Mouse (Mus musculus): ENCODE data around the gene Ces2g. TPM values are rescaled to one million over a fixed set of nuclear protein-coding genes. Genes with fewer than 3 reads are reported as not detected.

Gene Ces2g
- polyA plus RNA-seq (2015; fragmentation: Nextera tagmentation; extraction: Ambion mirVana), result 2.5 and 3.0 TPM in 2 replicates

DNA sequence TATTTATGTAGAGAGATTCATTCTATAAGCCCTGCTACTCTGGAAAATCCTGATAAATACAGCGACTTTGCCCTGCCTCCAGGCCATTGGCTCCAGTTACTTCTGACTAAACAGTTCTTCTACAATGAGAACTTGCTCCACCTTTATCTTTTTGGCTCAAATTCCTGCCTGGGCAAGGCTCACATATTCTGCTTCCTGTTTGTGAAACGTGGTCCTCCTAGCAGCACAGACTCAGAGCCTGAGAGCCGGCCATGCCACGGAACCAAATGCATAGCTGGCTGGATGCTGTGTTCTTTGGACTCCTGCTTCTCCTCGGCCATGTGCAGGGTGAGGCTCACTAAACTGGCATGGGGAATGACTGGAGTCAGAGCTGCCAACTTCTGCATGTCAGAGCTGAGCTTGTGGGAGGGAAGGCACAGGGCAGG is at the start of gene Ces2g:
TSS of gene Ces2g (plus strand) at position 182 of the 425 bp plus-strand sequence.
- WGBS, result 48% methylated on average over 5 of the region's 5 CpGs
- Histone ChIP-seq H3K27ac (ENCODE audit: low read length) (no peak within 1 kb of the TSS), H3K4me3 (ENCODE audit: low read length) (no peak within 1 kb of the TSS), H3K9ac (ENCODE audit: low read length) (no peak within 1 kb of the TSS), H3K27me3 (ENCODE audit: control insufficient read depth, insufficient read depth, low read length) (no peaks in the 10 kb centered on the region), H3K4me2 (ENCODE audit: low read depth, low read length) (no peak within 1 kb of the TSS), H3K36me3 (ENCODE audit: control insufficient read depth, insufficient read depth) (no peaks in the 10 kb centered on the region), H3K4me1 (ENCODE audit: control insufficient read depth, insufficient read depth, low read length) (no peaks in the 10 kb centered on the region), H3K9me3 (replicated peaks; ENCODE audit: control insufficient read depth, low read length) (no peaks in the 10 kb centered on the region)
- peak; percentile 49 for ATAC-seq (replicated peaks; ENCODE audit: extremely low read depth, insufficient read depth, low FRiP score)

DNA sequence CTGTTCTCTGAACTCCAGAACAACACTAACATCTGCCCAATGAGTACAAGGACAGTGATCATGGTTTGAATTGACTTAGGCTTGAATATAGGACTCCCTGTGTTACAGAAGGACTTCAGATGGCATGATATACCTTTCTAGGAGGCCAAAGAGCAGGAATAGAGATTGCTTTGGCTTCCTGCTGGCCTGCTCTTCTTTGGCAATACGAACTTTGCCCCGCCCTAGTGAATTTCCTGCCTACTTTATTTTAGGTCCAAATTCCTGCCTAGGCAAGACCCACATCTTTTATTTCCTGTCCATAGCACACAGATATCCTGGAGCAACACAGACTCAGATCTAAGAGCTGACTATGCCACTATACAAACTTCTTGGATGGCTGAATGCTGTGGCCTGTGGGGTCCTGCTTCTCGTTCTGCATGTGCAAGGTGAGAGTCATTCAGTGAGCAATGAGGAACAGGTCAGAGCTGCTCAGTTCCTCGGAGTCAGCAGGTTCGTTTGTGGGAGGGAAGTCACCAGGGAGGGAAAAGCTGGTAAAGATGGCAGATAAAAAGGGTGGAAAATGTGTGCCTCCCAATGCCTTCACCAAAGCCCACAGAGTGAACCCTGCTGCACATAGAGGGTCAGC is 35.4 kb upstream of the Ces2g start, which contains the start of gene Ces2e:
TSS of gene Ces2e (plus strand) at position 289 of the 625 bp plus-strand sequence.
- H3K4me2 ChIP-seq (ENCODE audit: low read depth, low read length), result no peak within 1 kb of the TSS
- WGBS, result 61% methylated on average over 5 of the region's 5 CpGs
- no peaks in the 10 kb centered on the region for H3K9me3 ChIP-seq (replicated peaks; ENCODE audit: control insufficient read depth, low read length)
- no peak within 1 kb of the TSS for H3K4me3 ChIP-seq (ENCODE audit: low read length)
- no peak within 1 kb of the TSS for H3K27ac ChIP-seq (ENCODE audit: low read length)
- no peaks in the 10 kb centered on the region for H3K27me3 ChIP-seq (ENCODE audit: control insufficient read depth, insufficient read depth, low read length)
- H3K4me1 ChIP-seq (ENCODE audit: control insufficient read depth, insufficient read depth, low read length), result no peaks in the 10 kb centered on the region
- no peak within 1 kb of the TSS for H3K9ac ChIP-seq (ENCODE audit: low read length)
- no peaks in the 10 kb centered on the region for H3K36me3 ChIP-seq (ENCODE audit: control insufficient read depth, insufficient read depth)
- no peak for ATAC-seq (replicated peaks; ENCODE audit: extremely low read depth, insufficient read depth, low FRiP score)

DNA sequence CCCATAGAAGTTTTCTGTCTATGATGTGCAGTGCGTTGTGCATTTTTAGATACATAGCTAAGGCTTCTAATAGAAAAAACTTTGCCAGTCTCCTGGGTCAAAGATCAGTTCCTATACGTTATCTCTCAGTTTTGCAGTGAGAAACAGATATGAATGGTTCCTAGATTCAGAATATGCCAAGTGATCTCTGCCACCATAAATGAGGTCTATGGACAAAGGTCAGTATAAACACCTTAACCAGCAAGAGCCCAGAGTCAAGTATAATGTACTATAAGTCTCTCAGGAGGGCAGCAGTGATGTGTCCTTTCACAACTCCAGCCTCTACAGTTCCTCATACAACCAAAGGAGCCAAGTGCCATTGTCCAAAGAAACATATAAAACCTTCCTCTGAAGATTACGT is 34.2 kb upstream of the Ces2g start:
- no peaks in the 10 kb centered on the region for H3K36me3 ChIP-seq (ENCODE audit: control insufficient read depth, insufficient read depth)
- H3K27me3 ChIP-seq (ENCODE audit: control insufficient read depth, insufficient read depth, low read length), result no peaks in the 10 kb centered on the region
- ATAC-seq (replicated peaks; ENCODE audit: extremely low read depth, insufficient read depth, low FRiP score), result no peak
- no peak overlapping the region for H3K4me2 ChIP-seq (ENCODE audit: low read depth, low read length)
- no peaks in the 10 kb centered on the region for H3K4me1 ChIP-seq (ENCODE audit: control insufficient read depth, insufficient read depth, low read length)
- H3K27ac ChIP-seq (ENCODE audit: low read length), result no peak overlapping the region
- H3K9me3 ChIP-seq (replicated peaks; ENCODE audit: control insufficient read depth, low read length), result no peaks in the 10 kb centered on the region
- H3K9ac ChIP-seq (ENCODE audit: low read length), result no peak overlapping the region
- no peak overlapping the region for H3K4me3 ChIP-seq (ENCODE audit: low read length)
- WGBS, result 74% methylated on average over 3 of the region's 3 CpGs

DNA sequence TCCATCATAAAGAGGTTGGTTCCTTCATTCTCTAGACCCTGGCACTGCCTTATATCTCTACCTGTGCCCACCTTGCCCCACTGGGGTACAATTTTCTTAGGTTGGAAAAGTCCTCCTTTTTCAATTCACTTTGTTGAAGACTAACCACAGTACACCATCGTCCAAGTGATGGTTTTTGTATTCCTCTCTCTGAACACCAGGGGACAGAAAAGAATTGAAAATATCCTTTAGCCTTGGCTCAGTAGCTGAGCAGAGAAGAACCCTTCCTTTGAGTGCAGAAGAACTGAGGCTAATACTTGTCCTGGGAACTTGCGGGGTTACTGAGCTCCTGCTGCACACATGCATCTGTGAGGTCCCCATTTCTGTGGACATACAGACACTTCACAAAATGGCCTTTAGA is 16.9 kb upstream of the Ces2g start:
- ATAC-seq (replicated peaks; ENCODE audit: extremely low read depth, insufficient read depth, low FRiP score), result no peak
- Histone ChIP-seq H3K4me2 (ENCODE audit: low read depth, low read length) (no peak overlapping the region), H3K9ac (ENCODE audit: low read length) (no peak overlapping the region), H3K4me3 (ENCODE audit: low read length) (no peak overlapping the region), H3K27me3 (ENCODE audit: control insufficient read depth, insufficient read depth, low read length) (no peaks in the 10 kb centered on the region), H3K27ac (ENCODE audit: low read length) (no peak overlapping the region), H3K4me1 (ENCODE audit: control insufficient read depth, insufficient read depth, low read length) (no peaks in the 10 kb centered on the region), H3K9me3 (replicated peaks; ENCODE audit: control insufficient read depth, low read length) (no peaks in the 10 kb centered on the region), H3K36me3 (ENCODE audit: control insufficient read depth, insufficient read depth) (no peaks in the 10 kb centered on the region)
- WGBS, result 63% methylated on average over 2 of the region's 2 CpGs

DNA sequence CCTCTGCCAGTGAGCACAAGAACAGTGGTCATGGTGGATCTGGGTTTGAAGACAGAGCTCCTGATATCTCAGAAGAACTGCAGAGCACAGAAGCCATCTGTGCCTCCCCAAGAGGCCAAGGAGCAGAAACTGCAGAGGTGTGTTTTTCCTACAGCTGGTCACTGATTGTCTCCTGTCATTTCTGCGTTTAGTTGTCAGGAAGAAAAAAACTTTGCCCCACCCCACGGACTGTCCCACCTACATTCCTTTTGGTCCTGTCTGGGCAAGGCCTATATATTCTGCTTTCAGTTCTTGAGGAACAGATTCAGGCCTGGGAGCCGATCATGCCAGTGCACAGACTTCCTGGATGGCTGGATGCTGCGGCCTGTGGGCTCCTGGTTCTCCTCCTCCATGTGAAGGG is 14.5 kb upstream of the Ces2g start, which contains the start of gene Ces2f:
TSS of gene Ces2f (plus strand) at position 301 of the 400 bp plus-strand sequence.
- H3K36me3 ChIP-seq (ENCODE audit: control insufficient read depth, insufficient read depth), result no peaks in the 10 kb centered on the region
- H3K9me3 ChIP-seq (replicated peaks; ENCODE audit: control insufficient read depth, low read length), result no peaks in the 10 kb centered on the region
- H3K4me3 ChIP-seq (ENCODE audit: low read length), result no peak within 1 kb of the TSS
- no peak within 1 kb of the TSS for H3K27ac ChIP-seq (ENCODE audit: low read length)
- H3K9ac ChIP-seq (ENCODE audit: low read length), result no peak within 1 kb of the TSS
- WGBS, result 74% methylated on average over 4 of the region's 4 CpGs
- H3K4me1 ChIP-seq (ENCODE audit: control insufficient read depth, insufficient read depth, low read length), result no peaks in the 10 kb centered on the region
- H3K4me2 ChIP-seq (ENCODE audit: low read depth, low read length), result no peak within 1 kb of the TSS
- H3K27me3 ChIP-seq (ENCODE audit: control insufficient read depth, insufficient read depth, low read length), result no peaks in the 10 kb centered on the region
- ATAC-seq (replicated peaks; ENCODE audit: extremely low read depth, insufficient read depth, low FRiP score), result no peak

DNA sequence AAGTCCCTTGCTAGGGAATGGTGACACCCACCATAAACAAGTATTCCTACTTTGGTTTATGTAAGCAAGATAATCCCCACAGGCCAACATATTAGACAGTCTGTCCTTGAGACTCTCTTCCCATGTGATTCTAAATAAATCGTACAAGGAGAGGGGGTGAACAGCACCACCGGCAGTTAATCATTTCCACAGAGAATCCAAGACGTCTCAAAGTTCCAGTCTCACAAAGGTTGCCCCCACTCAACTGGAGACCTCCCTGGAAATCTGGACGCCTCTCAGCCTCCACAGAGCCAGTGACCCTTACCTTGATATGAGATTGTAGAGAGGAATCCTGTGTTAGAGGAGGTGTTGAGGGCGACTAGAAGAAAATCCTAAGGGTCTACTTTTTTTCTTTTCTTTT is 12.5 kb upstream of the Ces2g start:
- H3K27me3 ChIP-seq (ENCODE audit: control insufficient read depth, insufficient read depth, low read length), result no peaks in the 10 kb centered on the region
- no peak overlapping the region for H3K27ac ChIP-seq (ENCODE audit: low read length)
- H3K36me3 ChIP-seq (ENCODE audit: control insufficient read depth, insufficient read depth), result no peaks in the 10 kb centered on the region
- H3K4me1 ChIP-seq (ENCODE audit: control insufficient read depth, insufficient read depth, low read length), result no peaks in the 10 kb centered on the region
- WGBS, result 67% methylated on average over 5 of the region's 5 CpGs
- H3K4me2 ChIP-seq (ENCODE audit: low read depth, low read length), result no peak overlapping the region
- no peak overlapping the region for H3K4me3 ChIP-seq (ENCODE audit: low read length)
- H3K9me3 ChIP-seq (replicated peaks; ENCODE audit: control insufficient read depth, low read length), result no peaks in the 10 kb centered on the region
- no peak overlapping the region for H3K9ac ChIP-seq (ENCODE audit: low read length)
- ATAC-seq (replicated peaks; ENCODE audit: extremely low read depth, insufficient read depth, low FRiP score), result no peak

DNA sequence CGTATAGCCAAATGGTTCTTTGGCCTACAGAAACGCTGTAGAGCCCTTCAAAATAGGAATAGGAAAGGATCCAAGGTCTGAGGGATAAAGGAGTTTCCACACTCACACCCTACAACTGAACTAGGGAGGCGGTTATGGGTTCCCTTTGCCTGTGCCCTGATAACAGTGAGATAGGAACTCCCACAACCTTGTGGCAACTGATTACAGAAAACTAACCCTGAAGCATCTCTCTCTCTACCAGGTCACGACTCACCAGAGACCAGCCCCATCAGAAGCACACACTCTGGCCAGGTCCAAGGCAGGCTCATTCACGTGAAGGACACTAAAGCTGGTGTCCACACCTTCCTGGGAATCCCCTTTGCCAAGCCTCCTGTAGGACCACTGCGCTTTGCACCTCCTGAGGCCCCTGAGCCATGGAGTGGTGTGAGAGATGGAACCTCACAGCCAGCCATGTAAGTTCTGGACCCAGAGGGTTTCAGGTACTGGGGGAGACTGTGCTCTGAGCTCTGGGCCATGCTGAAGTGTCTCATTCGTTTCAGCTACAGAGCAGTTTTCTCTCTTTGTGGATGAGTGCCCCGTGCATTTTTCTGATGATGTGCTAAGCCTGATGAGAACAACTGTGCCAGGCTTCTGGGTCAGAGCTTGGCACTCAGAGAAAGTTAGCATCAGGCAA is 847 bp downstream of the Ces2g start:
- no peak for ATAC-seq (replicated peaks; ENCODE audit: extremely low read depth, insufficient read depth, low FRiP score)
- WGBS, result 68% methylated on average over 8 of the region's 8 CpGs
- Histone ChIP-seq H3K9ac (ENCODE audit: low read length) (no peak overlapping the region), H3K4me1 (ENCODE audit: control insufficient read depth, insufficient read depth, low read length) (no peaks in the 10 kb centered on the region), H3K9me3 (replicated peaks; ENCODE audit: control insufficient read depth, low read length) (no peaks in the 10 kb centered on the region), H3K36me3 (ENCODE audit: control insufficient read depth, insufficient read depth) (no peaks in the 10 kb centered on the region), H3K4me3 (ENCODE audit: low read length) (no peak overlapping the region), H3K27me3 (ENCODE audit: control insufficient read depth, insufficient read depth, low read length) (no peaks in the 10 kb centered on the region), H3K4me2 (ENCODE audit: low read depth, low read length) (no peak overlapping the region), H3K27ac (ENCODE audit: low read length) (no peak overlapping the region)

DNA sequence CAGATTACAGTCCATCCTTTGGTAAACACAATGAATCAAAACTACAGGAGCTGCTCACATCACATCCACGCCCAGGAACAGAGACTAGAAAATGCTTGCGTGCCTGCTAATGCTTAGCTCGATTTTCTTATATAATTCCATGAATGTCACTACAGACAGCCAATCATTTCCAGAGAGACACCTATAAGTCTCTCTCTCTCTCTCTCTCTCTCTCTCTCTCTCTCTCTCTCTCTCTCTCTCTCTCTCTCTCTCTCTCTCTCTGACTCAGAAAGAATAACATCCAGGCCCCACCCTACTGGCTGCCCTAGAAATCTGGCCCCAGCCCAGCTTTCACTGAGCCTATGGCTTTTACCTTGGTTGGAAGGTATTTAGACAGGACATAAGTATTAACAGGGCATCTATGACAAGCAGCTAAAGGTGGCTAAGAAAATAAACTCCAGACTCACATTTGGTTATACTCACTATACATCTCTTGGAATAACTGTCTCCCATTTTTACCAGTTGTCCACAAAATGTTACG is 1.9 kb downstream of the Ces2g start:
- no peak overlapping the region for H3K4me2 ChIP-seq (ENCODE audit: low read depth, low read length)
- H3K4me1 ChIP-seq (ENCODE audit: control insufficient read depth, insufficient read depth, low read length), result no peaks in the 10 kb centered on the region
- H3K9ac ChIP-seq (ENCODE audit: low read length), result no peak overlapping the region
- no peak overlapping the region for H3K27ac ChIP-seq (ENCODE audit: low read length)
- 78% methylated on average over 4 of the region's 4 CpGs for WGBS
- ATAC-seq (replicated peaks; ENCODE audit: extremely low read depth, insufficient read depth, low FRiP score), result no peak
- no peak overlapping the region for H3K4me3 ChIP-seq (ENCODE audit: low read length)
- no peaks in the 10 kb centered on the region for H3K27me3 ChIP-seq (ENCODE audit: control insufficient read depth, insufficient read depth, low read length)
- H3K9me3 ChIP-seq (replicated peaks; ENCODE audit: control insufficient read depth, low read length), result no peaks in the 10 kb centered on the region
- H3K36me3 ChIP-seq (ENCODE audit: control insufficient read depth, insufficient read depth), result no peaks in the 10 kb centered on the region

DNA sequence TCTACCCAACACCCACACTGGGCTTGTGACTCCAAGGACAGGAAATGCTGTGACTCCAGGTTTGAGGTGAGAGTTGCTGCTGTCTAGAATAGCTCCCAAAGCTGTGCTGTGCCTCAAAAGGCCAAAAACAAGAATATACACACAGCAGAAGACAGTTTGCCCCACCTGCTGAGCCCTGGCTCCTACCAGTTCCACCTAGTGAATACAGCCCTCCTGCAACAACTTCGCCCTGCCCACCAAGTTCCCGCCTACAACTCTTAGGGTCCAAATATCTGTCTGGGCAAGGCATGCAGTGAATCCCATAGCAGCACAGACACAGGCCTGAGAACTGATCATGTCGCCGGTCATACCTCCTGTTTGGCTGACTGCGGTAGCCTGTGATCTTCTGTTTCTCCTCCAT is 22.6 kb downstream of the Ces2g start:
- H3K9me3 ChIP-seq (replicated peaks; ENCODE audit: control insufficient read depth, low read length), result peaks cover 7% of the 10 kb centered on the region
- no peak overlapping the region for H3K4me3 ChIP-seq (ENCODE audit: low read length)
- no peak for ATAC-seq (replicated peaks; ENCODE audit: extremely low read depth, insufficient read depth, low FRiP score)
- WGBS, result 87% methylated on average over 5 of the region's 5 CpGs
- H3K4me2 ChIP-seq (ENCODE audit: low read depth, low read length), result no peak overlapping the region
- H3K9ac ChIP-seq (ENCODE audit: low read length), result no peak overlapping the region
- H3K27ac ChIP-seq (ENCODE audit: low read length), result no peak overlapping the region
- no peaks in the 10 kb centered on the region for H3K4me1 ChIP-seq (ENCODE audit: control insufficient read depth, insufficient read depth, low read length)
- no peaks in the 10 kb centered on the region for H3K27me3 ChIP-seq (ENCODE audit: control insufficient read depth, insufficient read depth, low read length)
- H3K36me3 ChIP-seq (ENCODE audit: control insufficient read depth, insufficient read depth), result no peaks in the 10 kb centered on the region

Data from heart, embryonic 16.5 days (tissue).